Mouse (Mus musculus) CD4-positive naive resting alpha-beta T cell, adult 57 days (primary cell): Measurements from ENCODE around the gene Mylk3. TPM values are rescaled to one million over a fixed set of nuclear protein-coding genes. Genes with fewer than 3 reads are reported as not detected.

Experiments used
- total RNA-seq: library from RNA; stranded (reverse); gene quantifications from one replicate; pipeline ENCODE4 v1.2.4, GENCODE M21; 2023

Mylk3 gene
- not detected for total RNA-seq

GRCm38 (mm10) chr8:85386205-85386604 lies at the start of gene Mylk3:
TSS of gene Mylk3 (minus strand) at chr8:85386345.

GRCm38 (mm10) chr8:85432168-85433016 lies 46.2 kb upstream of the Mylk3 start, which contains the start of gene 4921524J17Rik:
TSS of gene 4921524J17Rik (minus strand) at chr8:85432833.

DNA sequence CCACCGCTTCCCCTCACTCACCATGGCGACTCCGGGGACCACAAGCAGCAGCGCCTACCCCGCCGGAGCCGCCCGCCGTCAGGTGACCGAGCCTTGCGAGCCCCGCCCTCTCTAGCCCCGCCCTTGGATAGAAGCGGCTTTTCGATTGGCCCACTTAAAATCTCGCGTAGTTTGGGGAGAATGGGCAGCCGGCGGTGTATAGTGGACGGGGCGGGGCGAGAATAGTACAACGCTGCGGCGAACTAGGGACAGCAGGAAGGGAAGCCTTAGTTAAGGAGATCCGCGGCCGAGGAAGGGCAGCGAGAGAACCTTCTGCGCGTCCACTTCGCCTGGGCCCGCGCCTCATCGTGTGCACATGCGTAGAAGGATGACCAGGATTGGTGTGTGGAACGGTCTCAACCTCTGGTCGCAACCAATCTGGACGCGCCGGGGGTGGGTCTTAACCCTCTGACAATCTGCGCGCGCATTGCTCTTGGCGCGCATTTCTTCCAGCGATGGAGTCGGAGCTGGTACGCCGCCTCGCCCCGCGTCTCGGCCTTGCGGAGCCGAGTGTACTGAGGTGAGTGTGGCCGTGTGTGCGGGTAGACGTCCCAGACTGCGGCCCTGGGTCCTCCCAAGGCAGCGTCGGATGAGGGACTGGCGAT lies 86.6 kb downstream of the Mylk3 start, which contains the start of the genes Orc6 and Vps35:
Orc6 (plus strand) TSS at position 199 of the 644 bp plus-strand sequence.
Vps35 (minus strand) TSS at position 369 of the 644 bp plus-strand sequence.

Other genes with a start within 250 kb of the Mylk3 start
- not detected for gene Cks1brt, start 234.4 kb downstream of the Mylk3 start, total RNA-seq
- gene Olfr371, start 160.4 kb downstream of the Mylk3 start, total RNA-seq: not detected
- gene Orc6, start 86.7 kb downstream of the Mylk3 start, total RNA-seq: 39.8 TPM
- 57.4 TPM for gene Vps35, start 86.5 kb downstream of the Mylk3 start, total RNA-seq
- gene 4921524J17Rik, start 46.5 kb upstream of the Mylk3 start, total RNA-seq: 20.7 TPM
- 0.80 TPM for gene Gpt2, start 106.2 kb upstream of the Mylk3 start, total RNA-seq
- gene Dnaja2, start 169.0 kb upstream of the Mylk3 start, total RNA-seq: 141 TPM